Mouse (Mus musculus): Measurements from ENCODE around the gene Gm2000. TPM values are rescaled to one million over a fixed set of nuclear protein-coding genes. Genes with fewer than 3 reads are reported as not detected.
"Not testable (repeated sequence)": the region's sequence is repeated elsewhere in the genome, so short reads cannot be mapped to it uniquely, and the experiment has no call there.

Gene Gm2000
- total and polyA plus RNA-seq, 3 experiments, result 425 to 3,171 (median 1,611) TPM

- DNase-seq (ENCODE audit: low spot score), result no peak
- TF ChIP-seq CTCF (IDR thresholded peaks at IDR 0.05; ENCODE audit: low read depth, low read length), result no peak
- no peak for TF ChIP-seq TAL1 (conservative IDR thresholded peaks at IDR 0.05; ENCODE audit: low read depth, low read length)
- no peak for TF ChIP-seq GATA2 (IDR thresholded peaks at IDR 0.05; ENCODE audit: borderline replicate concordance, low read depth, low read length)
- no peak for TF ChIP-seq GATA1 (IDR thresholded peaks at IDR 0.05; ENCODE audit: borderline replicate concordance, low read length)
- TF ChIP-seq POLR2AphosphoS5 (IDR thresholded peaks at IDR 0.05; ENCODE audit: insufficient replicate concordance, low read depth, low read length), result no peak
- no peaks in the 10 kb centered on the region for H3K36me3 ChIP-seq (replicated peaks)
These were observed 15.4 kb upstream of the Gm2000 start for GRCm38 (mm10) chr1:156350441-156350840.

GRCm38 (mm10) chr1:156352466-156352865, 13.4 kb upstream of the Gm2000 start:
- Histone ChIP-seq H3K4me1 (ENCODE audit: insufficient read depth, low read depth, low read length) (peaks cover 2% of the 10 kb centered on the region; the same call in 1 of the 2 replicates), H3K36me3 (replicated peaks) (no peaks in the 10 kb centered on the region), H3K4me3 (ENCODE audit: low read depth, low read length) (no peak overlapping the region), H3K27me3 (ENCODE audit: insufficient read depth, low read length) (peaks cover 10% of the 10 kb centered on the region), H3K9me3 (replicated peaks) (no peaks in the 10 kb centered on the region)
- TF ChIP-seq GATA2 (IDR thresholded peaks at IDR 0.05; ENCODE audit: borderline replicate concordance, low read depth, low read length), result no peak
- no peak for TF ChIP-seq CTCF (IDR thresholded peaks at IDR 0.05; ENCODE audit: low read depth, low read length)
- TF ChIP-seq POLR2AphosphoS5 (IDR thresholded peaks at IDR 0.05; ENCODE audit: insufficient replicate concordance, low read depth, low read length), result no peak
- no peak for TF ChIP-seq GATA1 (IDR thresholded peaks at IDR 0.05; ENCODE audit: borderline replicate concordance, low read length)
- TF ChIP-seq TAL1 (conservative IDR thresholded peaks at IDR 0.05; ENCODE audit: low read depth, low read length), result no peak
- DNase-seq (ENCODE audit: low spot score) (no peak), ATAC-seq (ENCODE audit: extremely low read depth, insufficient number of reproducible peaks, low FRiP score, poor library complexity, severe bottlenecking) (no peak)

More at GRCm38 (mm10) chr1:156350441-156350840, 15.4 kb upstream of the Gm2000 start:
- peaks cover 10% of the 10 kb centered on the region for H3K27me3 ChIP-seq (ENCODE audit: insufficient read depth, low read length)
- no peak for ATAC-seq (ENCODE audit: extremely low read depth, insufficient number of reproducible peaks, low FRiP score, poor library complexity, severe bottlenecking)
- no peaks in the 10 kb centered on the region for H3K9me3 ChIP-seq (replicated peaks)
- peaks cover 2% of the 10 kb centered on the region; the same call in 1 of the 2 replicates for H3K4me1 ChIP-seq (ENCODE audit: insufficient read depth, low read depth, low read length)
- no peak overlapping the region for H3K4me3 ChIP-seq (ENCODE audit: low read depth, low read length)

- TF ChIP-seq POLR2AphosphoS5 (IDR thresholded peaks at IDR 0.05; ENCODE audit: insufficient replicate concordance, low read depth, low read length) (no peak), TAL1 (conservative IDR thresholded peaks at IDR 0.05; ENCODE audit: low read depth, low read length) (no peak), GATA2 (IDR thresholded peaks at IDR 0.05; ENCODE audit: borderline replicate concordance, low read depth, low read length) (no peak), CTCF (IDR thresholded peaks at IDR 0.05; ENCODE audit: low read depth, low read length) (no peak), GATA1 (IDR thresholded peaks at IDR 0.05; ENCODE audit: borderline replicate concordance, low read length) (no peak)
- Histone ChIP-seq H3K27me3 (ENCODE audit: insufficient read depth, low read length) (no peaks in the 10 kb centered on the region; the same call in 1 of the 2 replicates), H3K36me3 (replicated peaks) (no peaks in the 10 kb centered on the region), H3K4me3 (ENCODE audit: low read depth, low read length) (no peak overlapping the region), H3K4me1 (ENCODE audit: insufficient read depth, low read depth, low read length) (0 out of 2 replicates have a peak, but pooled peaks cover 1% of the 10 kb centered on the region), H3K9me3 (replicated peaks) (no peaks in the 10 kb centered on the region)
- ATAC-seq (ENCODE audit: extremely low read depth, insufficient number of reproducible peaks, low FRiP score, poor library complexity, severe bottlenecking) (no peak), DNase-seq (ENCODE audit: low spot score) (no peak)
These were observed 15.4 kb downstream of the Gm2000 start for GRCm38 (mm10) chr1:156381217-156381616.

- no peaks in the 10 kb centered on the region for H3K9me3 ChIP-seq (replicated peaks)
- H3K36me3 ChIP-seq (replicated peaks), result no peaks in the 10 kb centered on the region
- H3K4me1 ChIP-seq (ENCODE audit: insufficient read depth, low read depth, low read length), result peaks cover 8% of the 10 kb centered on the region
- no peak for ATAC-seq (ENCODE audit: extremely low read depth, insufficient number of reproducible peaks, low FRiP score, poor library complexity, severe bottlenecking)
- no peaks in the 10 kb centered on the region for H3K27me3 ChIP-seq (ENCODE audit: insufficient read depth, low read length)
- TF ChIP-seq CTCF (IDR thresholded peaks at IDR 0.05; ENCODE audit: low read depth, low read length), result no peak
- TF ChIP-seq POLR2AphosphoS5 (IDR thresholded peaks at IDR 0.05; ENCODE audit: insufficient replicate concordance, low read depth, low read length), result no peak
- no peak for TF ChIP-seq GATA2 (IDR thresholded peaks at IDR 0.05; ENCODE audit: borderline replicate concordance, low read depth, low read length)
- no peak for TF ChIP-seq GATA1 (IDR thresholded peaks at IDR 0.05; ENCODE audit: borderline replicate concordance, low read length)
- no peak for TF ChIP-seq TAL1 (conservative IDR thresholded peaks at IDR 0.05; ENCODE audit: low read depth, low read length)
- DNase-seq (ENCODE audit: low spot score), result no peak
- H3K4me3 ChIP-seq (ENCODE audit: low read depth, low read length), result no peak overlapping the region
These were observed 20.4 kb downstream of the Gm2000 start for GRCm38 (mm10) chr1:156386232-156386631.

GRCm38 (mm10) chr1:156386880-156387279, 21.0 kb downstream of the Gm2000 start:
- Histone ChIP-seq H3K27me3 (ENCODE audit: insufficient read depth, low read length) (peaks cover 4% of the 10 kb centered on the region), H3K36me3 (replicated peaks) (no peaks in the 10 kb centered on the region), H3K9me3 (replicated peaks) (no peaks in the 10 kb centered on the region), H3K4me1 (ENCODE audit: insufficient read depth, low read depth, low read length) (peaks cover 8% of the 10 kb centered on the region), H3K4me3 (ENCODE audit: low read depth, low read length) (no peak overlapping the region)
- DNase-seq (ENCODE audit: low spot score) (peak; percentile 28), ATAC-seq (ENCODE audit: extremely low read depth, insufficient number of reproducible peaks, low FRiP score, poor library complexity, severe bottlenecking) (peak; percentile 80)
- TF ChIP-seq CTCF (IDR thresholded peaks at IDR 0.05; ENCODE audit: low read depth, low read length) (no peak), GATA1 (IDR thresholded peaks at IDR 0.05; ENCODE audit: borderline replicate concordance, low read length) (no peak), GATA2 (IDR thresholded peaks at IDR 0.05; ENCODE audit: borderline replicate concordance, low read depth, low read length) (no peak), POLR2AphosphoS5 (IDR thresholded peaks at IDR 0.05; ENCODE audit: insufficient replicate concordance, low read depth, low read length) (no peak), TAL1 (conservative IDR thresholded peaks at IDR 0.05; ENCODE audit: low read depth, low read length) (peak; percentile 45)

GRCm38 (mm10) chr1:156393148-156393547, 27.3 kb downstream of the Gm2000 start:
- Histone ChIP-seq H3K4me3 (ENCODE audit: low read depth, low read length) (no peak overlapping the region), H3K36me3 (replicated peaks) (no peaks in the 10 kb centered on the region), H3K4me1 (ENCODE audit: insufficient read depth, low read depth, low read length) (peaks cover 5% of the 10 kb centered on the region; the same call in 1 of the 2 replicates), H3K27me3 (ENCODE audit: insufficient read depth, low read length) (peaks cover 15% of the 10 kb centered on the region), H3K9me3 (replicated peaks) (no peaks in the 10 kb centered on the region)
- DNase-seq (ENCODE audit: low spot score) (no peak), ATAC-seq (ENCODE audit: extremely low read depth, insufficient number of reproducible peaks, low FRiP score, poor library complexity, severe bottlenecking) (no peak)
- no peak for TF ChIP-seq GATA1 (IDR thresholded peaks at IDR 0.05; ENCODE audit: borderline replicate concordance, low read length)
- TF ChIP-seq GATA2 (IDR thresholded peaks at IDR 0.05; ENCODE audit: borderline replicate concordance, low read depth, low read length), result no peak
- TF ChIP-seq POLR2AphosphoS5 (IDR thresholded peaks at IDR 0.05; ENCODE audit: insufficient replicate concordance, low read depth, low read length), result no peak
- no peak for TF ChIP-seq TAL1 (conservative IDR thresholded peaks at IDR 0.05; ENCODE audit: low read depth, low read length)
- no peak for TF ChIP-seq CTCF (IDR thresholded peaks at IDR 0.05; ENCODE audit: low read depth, low read length)

- H3K4me3 ChIP-seq (ENCODE audit: low read depth, low read length); H3K4me1 ChIP-seq (ENCODE audit: insufficient read depth, low read depth, low read length); DNase-seq (ENCODE audit: low spot score); H3K36me3 ChIP-seq (replicated peaks); ATAC-seq (ENCODE audit: extremely low read depth, insufficient number of reproducible peaks, low FRiP score, poor library complexity, severe bottlenecking); H3K9me3 ChIP-seq (replicated peaks): not testable (repeated sequence)
- peaks cover 11% of the 10 kb centered on the region; the same call in 1 of the 2 replicates for H3K27me3 ChIP-seq (ENCODE audit: insufficient read depth, low read length)
These were observed 34.3 kb downstream of the Gm2000 start for GRCm38 (mm10) chr1:156400159-156400558.

Data from G1E (cell line).